Mouse (Mus musculus) MEL (cell line): ENCODE measurements at regions not wholly inside any gene's neighbourhood (a gene's known extent, or its start where the extent isn't known, plus 50 kb on each side); places are given as distances from the start of the nearest gene placed in this dataset.

Experiments
- DNase-seq: peaks from one replicate; pipeline ENCODE4 v3.0.0; 2011; ENCODE audit warnings: low read depth, low spot score
- H3K27ac ChIP-seq: 2 replicates; pipeline ENCODE4 v1.5.1; 2012; ENCODE audit warnings: low read depth, mild to moderate bottlenecking, control low read depth, low read length, moderate library complexity; ENCODE audit not compliant: control insufficient read depth
- H3K27me3 ChIP-seq, 2 experiments: fragments of 150-350 bp in 1 of 2; sonication (generic) in 1 of 2; 2 replicates each; pipeline ENCODE4 v1.6.1; 2012; ENCODE audit warnings: low read length in 2 of 2, mild to moderate bottlenecking in 2 of 2, improper control_type of control experiment in 1 of 2, moderate library complexity in 1 of 2; ENCODE audit not compliant: insufficient read depth in 2 of 2, control insufficient read depth in 1 of 2
- H3K36me3 ChIP-seq, 2 experiments: 2 replicates each; pipeline ENCODE4 v1.6.1; 2012 to 2014; ENCODE audit warnings: low read length in 2 of 2, improper control_type of control experiment in 1 of 2, inconsistent platforms in 1 of 2, mild to moderate bottlenecking in 1 of 2; ENCODE audit not compliant: insufficient read depth in 2 of 2, control insufficient read depth in 1 of 2
- H3K4me1 ChIP-seq, 2 experiments: fragments of 150-350 bp in 1 of 2; sonication (generic) in 1 of 2; 2 replicates each; pipeline ENCODE4 v1.6.1; 2012; ENCODE audit warnings: low read length in 2 of 2, improper control_type of control experiment in 1 of 2, mild to moderate bottlenecking in 1 of 2; ENCODE audit not compliant: insufficient read depth in 2 of 2, control insufficient read depth in 1 of 2
- H3K4me3 ChIP-seq, 2 experiments: fragments of 150-350 bp in 1 of 2; sonication (generic) in 1 of 2; 2 replicates each; pipeline ENCODE4 v1.5.1; 2012; ENCODE audit warnings: low read depth in 2 of 2, low read length in 2 of 2, mild to moderate bottlenecking in 2 of 2, moderate library complexity in 2 of 2, control low read depth in 1 of 2, improper control_type of control experiment in 1 of 2; ENCODE audit not compliant: control insufficient read depth in 1 of 2, insufficient read depth in 1 of 2
- H3K79me2 ChIP-seq: 2 replicates; pipeline ENCODE4 v1.6.1; 2012; ENCODE audit warnings: mild to moderate bottlenecking, low read length, moderate library complexity; ENCODE audit not compliant: control insufficient read depth, poor library complexity, insufficient read depth
- H3K9ac ChIP-seq: 2 replicates; pipeline ENCODE4 v1.6.1; 2012; ENCODE audit warnings: low read depth, mild to moderate bottlenecking, control low read depth, low read length, moderate library complexity; ENCODE audit not compliant: control insufficient read depth, poor library complexity, severe bottlenecking
- H3K9me3 ChIP-seq: fragments of 150-350 bp; sonication (generic); replicated peaks from 2 replicates; pipeline ENCODE4 v1.6.1; 2012; ENCODE audit warnings: mild to moderate bottlenecking, low read length, improper control_type of control experiment, moderate library complexity; ENCODE audit not compliant: insufficient read depth
- CHD1 ChIP-seq: IDR thresholded peaks from 2 replicates; pipeline ENCODE4 v1.6.1; 2012; ENCODE audit warnings: low read depth, mild to moderate bottlenecking, inconsistent platforms, low read length, improper control_type of control experiment
- CTCF ChIP-seq, 3 experiments: IDR thresholded peaks in 2 of 3; conservative IDR thresholded peaks in 1 of 3; 2 replicates each; pipeline ENCODE4 v1.5.1; 2011 to 2012; ENCODE audit warnings: low read length in 3 of 3, low read depth in 2 of 3, mild to moderate bottlenecking in 2 of 3, improper control_type of control experiment in 1 of 3, inconsistent platforms in 1 of 3, mixed read lengths in 1 of 3, moderate library complexity in 1 of 3; ENCODE audit not compliant: control insufficient read depth in 1 of 3, insufficient read depth in 1 of 3, poor library complexity in 1 of 3, severe bottlenecking in 1 of 3
- EP300 ChIP-seq, 2 experiments: IDR thresholded peaks; 2 replicates each; pipeline ENCODE4 v1.6.1; 2011; ENCODE audit warnings: improper control_type of control experiment in 2 of 2, low read length in 2 of 2, low read depth in 1 of 2, mild to moderate bottlenecking in 1 of 2
- ETS1 ChIP-seq: IDR thresholded peaks from 2 replicates; pipeline ENCODE4 v1.6.1; 2012; ENCODE audit warnings: low read depth, mild to moderate bottlenecking, inconsistent platforms, low read length, improper control_type of control experiment, moderate library complexity
- GABPA ChIP-seq: IDR thresholded peaks from 2 replicates; pipeline ENCODE4 v1.6.1; 2012; ENCODE audit warnings: low read depth, mild to moderate bottlenecking, inconsistent platforms, low read length, improper control_type of control experiment, moderate library complexity
- GATA1 ChIP-seq: IDR thresholded peaks from 2 replicates; pipeline ENCODE4 v1.6.1; 2011; ENCODE audit warnings: low read depth, low read length, improper control_type of control experiment
- HCFC1 ChIP-seq: IDR thresholded peaks from 2 replicates; pipeline ENCODE4 v1.6.1; 2012; ENCODE audit warnings: low read depth, mild to moderate bottlenecking, inconsistent platforms, low read length, improper control_type of control experiment, moderate library complexity
- JUND ChIP-seq: IDR thresholded peaks from 2 replicates; pipeline ENCODE4 v1.6.1; 2011; ENCODE audit warnings: low read depth, mild to moderate bottlenecking, improper control_type of control experiment, low read length
- KAT2A ChIP-seq: conservative IDR thresholded peaks from 2 replicates; pipeline ENCODE4 v1.6.1; 2012; ENCODE audit warnings: low read depth, low read length, improper control_type of control experiment, inconsistent platforms
- MAFK ChIP-seq: IDR thresholded peaks from 2 replicates; pipeline ENCODE4 v1.6.1; 2011; ENCODE audit warnings: low read depth, mild to moderate bottlenecking, low read length, improper control_type of control experiment, borderline replicate concordance
- MEF2A ChIP-seq: IDR thresholded peaks from 2 replicates; pipeline ENCODE4 v1.6.1; 2014; ENCODE audit warnings: low read depth, mild to moderate bottlenecking, inconsistent platforms, low read length, improper control_type of control experiment; ENCODE audit not compliant: poor library complexity, insufficient replicate concordance, severe bottlenecking; ENCODE audit errors: extremely low read depth
- MXI1 ChIP-seq: IDR thresholded peaks from 2 replicates; pipeline ENCODE4 v1.6.1; 2011; ENCODE audit warnings: mild to moderate bottlenecking, low read depth, low read length, improper control_type of control experiment
- MYB ChIP-seq: IDR thresholded peaks from 2 replicates; pipeline ENCODE4 v1.6.1; 2011; ENCODE audit warnings: mild to moderate bottlenecking, low read depth, low read length, improper control_type of control experiment
- NELFE ChIP-seq: IDR thresholded peaks from 2 replicates; pipeline ENCODE4 v1.6.1; 2011; ENCODE audit warnings: low read depth, low read length, improper control_type of control experiment
- NRF1 ChIP-seq: IDR thresholded peaks from 2 replicates; pipeline ENCODE4 v1.6.1; 2014; ENCODE audit warnings: low read depth, mild to moderate bottlenecking, inconsistent platforms, low read length, improper control_type of control experiment, moderate library complexity; ENCODE audit not compliant: poor library complexity, insufficient read depth, severe bottlenecking
- POLR2A ChIP-seq, 2 experiments: IDR thresholded peaks; 2 replicates each; pipeline ENCODE4 v1.6.1; 2011 to 2012; ENCODE audit warnings: low read length in 2 of 2, mild to moderate bottlenecking in 2 of 2, control low read depth in 1 of 2, improper control_type of control experiment in 1 of 2, low read depth in 1 of 2, moderate library complexity in 1 of 2; ENCODE audit not compliant: control insufficient read depth in 1 of 2, insufficient read depth in 1 of 2, poor library complexity in 1 of 2
- POLR2AphosphoS5 ChIP-seq: IDR thresholded peaks from 2 replicates; pipeline ENCODE4 v1.6.1; 2012; ENCODE audit warnings: low read depth, borderline replicate concordance, mild to moderate bottlenecking, inconsistent platforms, low read length, moderate library complexity, mixed read lengths
- RAD21 ChIP-seq: IDR thresholded peaks from 2 replicates; pipeline ENCODE4 v1.6.1; 2011; ENCODE audit warnings: mild to moderate bottlenecking, low read depth, low read length, improper control_type of control experiment
- TCF12 ChIP-seq: IDR thresholded peaks from 2 replicates; pipeline ENCODE4 v1.6.1; 2014; ENCODE audit warnings: low read depth, mild to moderate bottlenecking, inconsistent platforms, low read length, improper control_type of control experiment, moderate library complexity
- USF2 ChIP-seq, 2 experiments: IDR thresholded peaks; 2 replicates each; pipeline ENCODE4 v1.6.1; 2011 to 2012; ENCODE audit warnings: improper control_type of control experiment in 2 of 2, low read length in 2 of 2, borderline replicate concordance in 1 of 2, inconsistent platforms in 1 of 2, low read depth in 1 of 2, mild to moderate bottlenecking in 1 of 2; ENCODE audit not compliant: insufficient read depth in 1 of 2
- ZKSCAN1 ChIP-seq: IDR thresholded peaks from 2 replicates; pipeline ENCODE4 v1.6.1; 2012; ENCODE audit warnings: low read depth, mild to moderate bottlenecking, inconsistent platforms, low read length, improper control_type of control experiment, moderate library complexity
- ZMIZ1 ChIP-seq: IDR thresholded peaks from 2 replicates; pipeline ENCODE4 v1.6.1; 2012; ENCODE audit warnings: low read depth, mild to moderate bottlenecking, inconsistent platforms, low read length, improper control_type of control experiment, moderate library complexity
- ZNF384 ChIP-seq: IDR thresholded peaks from 2 replicates; pipeline ENCODE4 v1.6.1; 2012; ENCODE audit warnings: low read depth, mild to moderate bottlenecking, inconsistent platforms, low read length, improper control_type of control experiment

- H3K9me3 ChIP-seq = no peaks in the 10 kb centered on the region
- H3K27me3 ChIP-seq = no peaks in the 10 kb centered on the region
- H3K27ac ChIP-seq = no peak overlapping the region
- no peaks in the 10 kb centered on the region for H3K36me3 ChIP-seq
- DNase-seq = no peak
- H3K4me3 ChIP-seq = no peak overlapping the region
- no peaks in the 10 kb centered on the region for H3K79me2 ChIP-seq
- TF ChIP-seq CTCF (IDR thresholded peaks at IDR 0.05 in 2 of 3, conservative IDR thresholded peaks at IDR 0.05 in 1 of 3; ENCODE audit: control insufficient read depth in 1 of 3, insufficient read depth in 1 of 3, low read depth in 2 of 3, low read length in 3 of 3, poor library complexity in 1 of 3, severe bottlenecking in 1 of 3) = no peak
- TF ChIP-seq KAT2A = no peak
- no peak for TF ChIP-seq ZNF384
- no peak for TF ChIP-seq RAD21
- TF ChIP-seq TCF12 = no peak
- no peak for TF ChIP-seq ZKSCAN1
- no peak for TF ChIP-seq GABPA
- TF ChIP-seq POLR2A (IDR thresholded peaks at IDR 0.05; ENCODE audit: control insufficient read depth in 1 of 2, insufficient read depth in 1 of 2, low read depth in 1 of 2, low read length in 2 of 2, poor library complexity in 1 of 2) = no peak
- TF ChIP-seq ZMIZ1 = no peak
- no peak for TF ChIP-seq MYB
- TF ChIP-seq ETS1 = no peak
- H3K4me1 ChIP-seq = no peaks in the 10 kb centered on the region
- no peak overlapping the region for H3K9ac ChIP-seq
Observed at GRCm38 (mm10) chr12:113275934-113276333, 90.2 kb downstream of the Tmem121 start.

- H3K79me2 ChIP-seq = no peaks in the 10 kb centered on the region
- H3K36me3 ChIP-seq = no peaks in the 10 kb centered on the region
- no peak overlapping the region for H3K27ac ChIP-seq
- no peak overlapping the region for H3K4me3 ChIP-seq
- no peaks in the 10 kb centered on the region for H3K4me1 ChIP-seq
- peak; percentile 27; the same call in 1 of the 2 replicates for TF ChIP-seq POLR2AphosphoS5
- TF ChIP-seq USF2 (IDR thresholded peaks at IDR 0.05; ENCODE audit: borderline replicate concordance in 1 of 2, insufficient read depth in 1 of 2, low read depth in 1 of 2, low read length in 2 of 2) = no peak
- H3K9me3 ChIP-seq = no peaks in the 10 kb centered on the region
- DNase-seq = no peak
- no peaks in the 10 kb centered on the region for H3K27me3 ChIP-seq
- no peak overlapping the region for H3K9ac ChIP-seq
Observed at GRCm38 (mm10) chr12:113276355-113276942, 90.7 kb downstream of the Tmem121 start.

- Histone ChIP-seq H3K27ac (no peak overlapping the region), H3K36me3 (no peaks in the 10 kb centered on the region), H3K9ac (no peak overlapping the region), H3K4me1 (no peaks in the 10 kb centered on the region), H3K79me2 (no peaks in the 10 kb centered on the region), H3K4me3 (no peak overlapping the region), H3K27me3 (no peaks in the 10 kb centered on the region), H3K9me3 (no peaks in the 10 kb centered on the region)
- DNase-seq = no peak
- no peak for TF ChIP-seq MEF2A
- no peak for TF ChIP-seq POLR2A (IDR thresholded peaks at IDR 0.05; ENCODE audit: control insufficient read depth in 1 of 2, insufficient read depth in 1 of 2, low read depth in 1 of 2, low read length in 2 of 2, poor library complexity in 1 of 2)
- TF ChIP-seq USF2 (IDR thresholded peaks at IDR 0.05; ENCODE audit: borderline replicate concordance in 1 of 2, insufficient read depth in 1 of 2, low read depth in 1 of 2, low read length in 2 of 2) = no peak
- TF ChIP-seq MYB = no peak
- no peak for TF ChIP-seq GATA1
- no peak for TF ChIP-seq ZKSCAN1
- TF ChIP-seq JUND = no peak
- no peak for TF ChIP-seq CHD1
- TF ChIP-seq NELFE = no peak
- TF ChIP-seq POLR2AphosphoS5 = no peak
- no peak for TF ChIP-seq ETS1
- TF ChIP-seq ZNF384 = no peak
- no peak for TF ChIP-seq EP300 (IDR thresholded peaks at IDR 0.05; ENCODE audit: low read depth in 1 of 2, low read length in 2 of 2)
- no peak for TF ChIP-seq NRF1
- no peak for TF ChIP-seq HCFC1
- TF ChIP-seq TCF12 = no peak
- TF ChIP-seq MXI1 = no peak
- TF ChIP-seq RAD21 = no peak
- TF ChIP-seq MAFK = no peak
Observed at GRCm38 (mm10) chr12:113277741-113278140, 92.0 kb downstream of the Tmem121 start.
